Mouse (Mus musculus): Measurements from ENCODE around the gene Lmo1.
"Not testable (repeated sequence)": the region's sequence is repeated elsewhere in the genome, so short reads cannot be mapped to it uniquely, and the experiment has no call there.

The Lmo1 gene

DNA sequence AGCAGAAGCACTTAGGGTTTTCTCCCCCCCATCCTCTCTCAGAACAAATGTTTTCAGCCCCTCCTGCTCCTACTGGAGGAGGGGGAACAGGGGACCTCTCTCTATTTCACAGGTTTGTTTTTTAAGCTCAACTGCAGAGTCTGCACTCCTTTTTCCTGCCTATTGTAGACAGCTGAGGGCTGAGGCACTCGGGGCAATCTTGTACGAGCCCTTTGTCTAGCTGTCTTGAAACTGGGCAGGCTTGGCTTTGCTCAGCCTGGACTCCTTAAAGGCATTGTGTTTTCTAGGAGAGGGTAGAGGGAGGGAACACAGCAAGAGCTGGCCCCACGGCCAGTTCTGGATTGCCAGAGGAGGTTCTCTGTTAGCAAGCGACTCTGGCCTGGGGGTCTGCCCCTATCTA lies 59.5 kb downstream of the Lmo1 start:
- not testable (repeated sequence) for DNase-seq (ENCODE audit: low spot score)

GRCm38 (mm10) chr7:109114950-109115349 lies 60.1 kb downstream of the Lmo1 start:
- DNase-seq (ENCODE audit: low spot score) = no peak

- DNase-seq (ENCODE audit: low spot score) = no peak
Observed at GRCm38 (mm10) chr7:109111000-109111399, 64.0 kb downstream of the Lmo1 start.

DNA sequence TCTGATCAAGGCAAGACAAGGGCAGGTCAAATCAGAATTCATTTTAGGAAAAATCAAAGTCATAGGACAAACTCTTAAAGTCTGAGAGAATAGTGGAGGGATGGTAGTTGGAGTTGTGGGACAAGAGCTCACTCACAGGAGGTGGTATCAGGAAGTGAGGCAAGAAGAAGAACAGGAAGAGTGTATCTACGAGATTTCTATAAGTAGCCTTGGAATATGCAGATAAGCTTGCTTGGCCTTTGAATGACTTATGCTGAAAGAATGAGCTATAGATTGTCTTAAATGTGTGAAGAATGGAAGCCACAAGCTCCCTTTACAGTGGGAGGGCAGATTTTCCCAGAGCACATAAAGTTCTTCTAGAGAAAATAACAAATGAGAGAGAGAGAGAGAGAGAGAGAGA lies 70.1 kb downstream of the Lmo1 start:
- DNase-seq (ENCODE audit: low spot score) = no peak

DNA sequence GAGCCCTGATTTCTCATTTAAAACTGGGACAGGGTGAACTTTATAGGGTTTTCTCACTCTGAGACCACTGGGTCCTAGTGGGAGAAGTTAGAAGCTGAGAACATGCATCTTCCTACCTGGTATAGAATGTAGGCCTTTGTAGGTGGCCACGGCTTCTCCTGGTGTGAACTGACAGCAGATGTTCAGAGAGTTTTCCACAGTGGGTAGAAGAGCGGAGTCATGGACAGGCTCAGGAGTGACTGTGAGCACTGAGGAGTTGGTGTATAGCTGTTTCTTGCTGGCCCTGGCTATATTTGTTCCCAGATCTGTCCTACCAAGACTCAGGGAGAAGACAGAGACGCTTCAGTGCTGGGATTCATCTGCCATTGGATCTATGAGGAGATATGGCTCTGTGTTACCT lies 73.8 kb downstream of the Lmo1 start:
- no peak for DNase-seq (ENCODE audit: low spot score)

GRCm38 (mm10) chr7:109098145-109099018 lies 76.6 kb downstream of the Lmo1 start:
- no peak for DNase-seq (ENCODE audit: low spot score)

- DNase-seq (ENCODE audit: low spot score) = no peak
Observed at GRCm38 (mm10) chr7:109097203-109097602, 77.8 kb downstream of the Lmo1 start.

- DNase-seq (ENCODE audit: low spot score) = no peak
Observed at GRCm38 (mm10) chr7:109096618-109097017, 78.4 kb downstream of the Lmo1 start.

DNA sequence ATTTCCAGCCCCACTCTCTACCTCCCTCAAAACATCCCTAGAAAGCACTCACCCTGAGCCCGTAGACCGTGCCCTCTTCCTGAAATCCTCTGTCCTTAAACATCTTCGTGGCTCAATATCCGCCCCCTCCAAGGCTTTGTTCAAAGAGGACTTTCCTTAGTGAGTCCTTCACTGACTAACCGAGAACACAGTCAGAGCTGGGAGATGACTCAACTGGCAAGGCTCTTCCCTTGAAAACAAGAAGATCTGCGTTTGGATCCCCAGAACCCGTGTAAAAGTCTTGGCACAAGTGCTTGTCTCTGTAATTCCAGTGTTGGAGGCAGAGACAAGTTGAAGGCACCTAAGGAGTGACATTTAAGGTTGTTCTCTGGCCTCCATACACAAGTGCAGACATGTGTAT lies 80.7 kb downstream of the Lmo1 start:
- no peak for DNase-seq (ENCODE audit: low spot score)

- DNase-seq (ENCODE audit: low spot score) = not testable (repeated sequence)
Observed at GRCm38 (mm10) chr7:109091316-109091715, 83.7 kb downstream of the Lmo1 start.

Measured in ovary, postnatal 36 days (tissue).